Mouse (Mus musculus): ENCODE measurements at regions not wholly inside any gene's neighbourhood (a gene's known extent, or its start where the extent isn't known, plus 50 kb on each side); places are given as distances from the start of the nearest gene placed in this dataset.
A peak's percentile ranks its signal among the peaks of the same experiment; 100 is the strongest.

- DNase-seq = no peak
These were observed 410.2 kb upstream of the Ctnnd2 start for GRCm38 (mm10) chr15:29762191-29762590.

- DNase-seq = no peak
These were observed 396.0 kb upstream of the Ctnnd2 start for GRCm38 (mm10) chr15:29776438-29776837.

GRCm38 (mm10) chr15:29798596-29798995 lies 373.8 kb upstream of the Ctnnd2 start:
- peak; percentile 4 for DNase-seq

GRCm38 (mm10) chr15:29823271-29823670 lies 349.1 kb upstream of the Ctnnd2 start:
- no peak for DNase-seq

- no peak for DNase-seq
These were observed 348.2 kb upstream of the Ctnnd2 start for GRCm38 (mm10) chr15:29824164-29824563.

GRCm38 (mm10) chr15:29828135-29828534 lies 344.3 kb upstream of the Ctnnd2 start:
- no peak for DNase-seq

- DNase-seq = no peak
These were observed 343.8 kb upstream of the Ctnnd2 start for GRCm38 (mm10) chr15:29828570-29828969.

Data from right cerebral cortex, postnatal 4 days (tissue).